Mouse (Mus musculus) layer of hippocampus, adult 2 months (tissue): ENCODE data around the gene Slc43a1. TPM values are rescaled to one million over a fixed set of nuclear protein-coding genes. Genes with fewer than 3 reads are reported as not detected.

Experiments
- DNase-seq, 2 experiments: peaks; one replicate each; pipeline ENCODE4 v3.0.0; 2022; ENCODE audit warnings: low spot score in 2 of 2
- H3K27ac ChIP-seq: fragments of 200-600 bp; 2 replicates; pipeline ENCODE4 v1.8.1; 2022
- H3K4me3 ChIP-seq: fragments of 200-600 bp; 2 replicates; pipeline ENCODE4 v1.8.1; 2022; ENCODE audit warnings: mild to moderate bottlenecking
- CTCF ChIP-seq: fragments of 200-600 bp; conservative IDR thresholded peaks from 2 replicates; pipeline ENCODE4 v1.8.1; 2022; ENCODE audit warnings: antibody characterized with exemption, mild to moderate bottlenecking, moderate library complexity
- total RNA-seq, 2 experiments: library from RNA; stranded (reverse); gene quantifications; 2 replicates each; pipeline ENCODE4 v1.2.3; 2021

The Slc43a1 gene
- total RNA-seq, 2 experiments from 2014 or later, result 0.27 to 0.79 TPM

DNA sequence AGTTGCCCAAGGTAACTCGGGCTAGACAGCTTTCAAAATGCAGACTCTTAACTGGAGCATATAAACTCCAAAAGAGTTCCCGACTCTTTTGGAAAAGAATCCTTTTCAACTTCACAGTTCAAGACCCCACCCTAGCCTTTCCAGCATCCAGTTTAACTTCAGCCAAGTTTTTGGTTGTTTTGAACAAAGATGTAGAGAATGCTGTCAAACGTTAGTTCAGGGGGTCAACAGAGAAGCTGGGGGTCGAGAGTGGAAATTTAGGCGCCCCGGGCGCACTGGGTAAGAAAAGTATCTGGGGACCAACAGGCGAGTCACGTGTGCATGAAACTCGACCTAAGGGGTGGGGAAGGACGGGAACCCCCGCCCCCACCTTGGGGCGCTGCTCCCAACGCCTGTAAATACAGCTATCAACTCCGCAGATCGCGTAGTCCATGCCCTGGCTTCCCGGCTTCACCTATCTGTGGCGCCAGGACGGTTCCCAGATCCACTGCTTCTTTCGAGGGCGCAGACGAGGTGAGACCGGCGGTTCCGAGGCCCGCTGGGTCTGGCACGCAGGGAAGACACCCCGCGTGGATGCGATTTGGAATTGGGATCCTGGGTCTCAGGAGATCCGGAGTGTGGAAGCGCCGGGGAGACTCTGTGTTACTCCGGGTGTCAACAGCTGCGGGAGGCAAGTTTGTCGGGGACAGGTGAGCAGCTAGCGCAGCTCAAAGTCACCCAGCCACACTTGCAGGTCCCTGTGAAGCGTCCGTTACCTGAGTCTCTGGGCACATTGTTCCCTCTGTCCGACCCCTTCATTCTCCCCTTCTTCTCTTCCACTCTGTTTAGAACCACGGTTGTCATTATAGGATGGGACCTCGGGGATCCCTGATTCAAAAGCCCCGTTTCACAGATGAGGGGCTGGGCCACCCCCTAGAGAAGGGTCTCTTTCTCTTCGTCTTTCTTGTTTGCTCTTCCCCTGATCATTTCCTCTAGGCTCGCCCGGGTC, 637 bp downstream of the Slc43a1 start:
- no peak for DNase-seq
- Histone ChIP-seq H3K4me3 (peak overlapping the region; percentile 60), H3K27ac (no peak overlapping the region)
- no peak for TF ChIP-seq CTCF

DNA sequence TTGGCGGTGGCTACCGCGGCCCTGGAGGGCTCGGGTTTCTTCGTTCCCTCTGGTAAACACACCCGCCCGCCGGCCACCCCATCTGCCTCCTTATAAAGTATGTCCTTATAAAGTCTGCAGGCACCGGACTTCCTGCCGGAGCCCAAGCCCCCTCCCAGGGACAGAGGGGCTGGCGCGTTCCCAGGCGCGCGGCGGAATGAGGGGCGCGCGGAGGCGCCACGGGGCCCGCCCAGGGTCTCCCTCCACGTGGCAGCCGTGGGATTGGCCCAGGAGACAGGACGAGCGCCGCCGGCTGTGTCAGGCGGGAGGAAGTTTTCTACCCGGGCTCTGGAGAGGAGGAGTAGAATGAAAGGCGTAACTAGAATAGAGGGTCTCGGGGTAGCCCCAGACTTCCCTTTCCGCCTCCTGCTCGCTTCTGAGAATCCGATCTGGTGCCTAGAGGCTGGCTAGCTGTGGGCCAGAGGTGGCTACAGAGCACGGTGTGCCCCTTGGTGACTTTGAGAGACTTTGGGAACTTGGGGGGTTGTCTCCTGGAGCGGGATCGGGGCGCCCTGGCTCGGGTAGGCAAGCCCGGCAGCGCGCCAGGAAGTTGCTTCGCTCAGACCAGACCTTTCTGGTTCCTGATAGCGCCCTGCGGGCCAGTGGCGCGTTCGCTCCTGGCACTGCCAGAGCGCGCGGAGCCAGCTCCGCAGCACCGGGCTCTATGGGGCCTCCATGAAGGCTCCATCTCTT, 1.5 kb downstream of the Slc43a1 start:
- no peak for DNase-seq
- no peak for TF ChIP-seq CTCF

DNA sequence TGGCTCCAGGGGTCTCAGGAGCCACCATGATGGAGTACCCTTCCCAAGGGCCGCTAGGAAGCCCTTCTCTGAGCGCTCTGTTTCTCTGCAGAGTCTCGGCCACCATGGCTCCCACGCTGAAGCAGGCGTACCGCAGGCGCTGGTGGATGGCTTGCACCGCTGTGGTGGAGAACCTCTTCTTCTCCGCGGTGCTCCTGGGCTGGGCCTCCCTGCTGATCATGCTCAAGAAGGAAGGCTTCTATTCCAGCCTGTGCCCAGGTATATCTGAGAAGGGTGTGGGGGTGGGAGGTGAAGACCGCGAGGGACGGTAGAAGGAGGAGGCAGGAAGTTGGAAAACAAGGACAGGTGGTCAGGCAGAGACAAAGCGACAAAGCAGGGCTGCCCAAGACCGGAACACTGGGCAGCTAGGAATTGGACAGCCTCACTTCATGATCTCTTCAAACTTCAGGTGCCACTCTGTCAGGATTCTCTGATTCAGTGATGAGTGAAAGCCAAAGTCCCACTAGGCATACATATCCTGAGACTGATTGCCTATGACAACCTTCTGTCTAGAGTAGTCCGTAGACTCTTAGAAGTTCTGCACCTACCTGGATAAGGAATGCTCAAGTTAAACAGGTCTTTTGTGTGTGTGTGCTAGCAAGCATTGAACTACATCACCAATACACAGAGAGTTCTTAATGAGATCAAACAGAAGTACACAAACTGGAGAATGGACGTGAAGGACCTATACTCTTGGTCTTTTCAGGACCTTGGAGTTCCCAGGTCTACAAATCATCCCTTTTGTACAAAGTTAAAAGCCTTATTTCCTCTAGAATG, 2.3 kb downstream of the Slc43a1 start:
- peak overlapping the region; percentile 60 for H3K4me3 ChIP-seq
- TF ChIP-seq CTCF, result no peak
- H3K27ac ChIP-seq, result no peak overlapping the region
- no peak for DNase-seq

More for the DNA sequence above, 1.5 kb downstream of the Slc43a1 start:
- Histone ChIP-seq H3K27ac (no peak overlapping the region), H3K4me3 (peak overlapping the region; percentile 60)

DNA sequence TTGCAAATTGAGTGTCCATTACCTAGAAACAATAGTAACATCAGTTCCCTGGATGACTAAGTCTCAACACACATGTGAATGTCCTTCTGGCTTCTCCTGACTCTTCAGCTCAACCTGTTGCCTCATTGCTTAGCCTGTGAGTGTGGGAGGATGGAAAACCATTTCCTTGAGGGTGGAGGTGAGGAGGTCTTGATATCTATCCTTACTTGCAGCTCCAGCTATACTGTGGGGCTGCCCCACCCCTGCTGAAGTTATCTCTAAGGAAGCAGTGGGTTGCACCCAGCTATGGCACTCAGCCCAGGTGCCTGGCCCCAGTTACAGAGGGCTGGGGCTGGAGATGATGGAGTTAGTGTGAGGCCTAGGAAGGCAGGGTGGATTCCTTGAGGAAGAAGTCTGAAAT, 3.3 kb downstream of the Slc43a1 start:
- Histone ChIP-seq H3K4me3 (no peak overlapping the region), H3K27ac (no peak overlapping the region)
- no peak for DNase-seq
- TF ChIP-seq CTCF, result no peak

DNA sequence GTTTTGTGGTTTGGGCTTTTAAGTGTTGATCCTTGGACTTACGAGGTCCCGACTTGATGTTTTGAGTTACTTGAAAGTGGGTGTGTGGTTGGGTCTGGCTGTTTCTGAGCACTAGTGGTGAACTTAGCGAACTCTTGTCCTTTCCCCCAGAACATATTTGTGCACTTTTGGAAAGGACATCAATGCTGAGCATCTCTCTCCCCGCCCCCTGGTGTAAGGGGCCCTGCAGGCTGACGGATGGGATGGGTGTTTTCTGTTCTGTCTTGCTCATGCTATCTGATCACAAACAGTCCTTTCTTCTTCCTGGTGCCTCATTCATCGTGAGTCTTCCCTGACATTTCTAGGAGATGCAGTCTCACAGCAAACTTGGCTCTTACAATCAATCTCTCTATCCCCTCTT, 5.0 kb downstream of the Slc43a1 start:
- H3K4me3 ChIP-seq, result no peak overlapping the region
- DNase-seq, result no peak
- H3K27ac ChIP-seq, result no peak overlapping the region
- no peak for TF ChIP-seq CTCF

DNA sequence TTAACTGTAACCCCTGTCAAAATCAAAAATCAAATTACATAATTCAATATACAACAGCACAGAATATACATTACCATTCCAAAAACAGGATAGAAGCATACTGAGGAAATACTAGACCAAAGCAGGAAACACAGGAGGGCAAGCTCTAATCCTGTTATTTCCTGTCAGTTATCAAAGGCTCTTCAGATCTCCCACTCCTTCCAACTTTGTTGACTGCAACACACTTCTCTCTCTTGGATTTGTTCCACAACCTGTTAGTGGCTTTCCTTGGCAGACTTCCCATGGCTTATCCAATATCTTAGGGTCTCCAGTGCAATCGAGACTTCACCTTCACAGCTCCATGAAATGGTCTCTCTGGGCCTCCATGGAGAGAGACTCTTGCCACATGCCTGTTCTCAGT, 6.6 kb downstream of the Slc43a1 start:
- Histone ChIP-seq H3K27ac (no peak overlapping the region), H3K4me3 (no peak overlapping the region)
- no peak for TF ChIP-seq CTCF
- no peak for DNase-seq

DNA sequence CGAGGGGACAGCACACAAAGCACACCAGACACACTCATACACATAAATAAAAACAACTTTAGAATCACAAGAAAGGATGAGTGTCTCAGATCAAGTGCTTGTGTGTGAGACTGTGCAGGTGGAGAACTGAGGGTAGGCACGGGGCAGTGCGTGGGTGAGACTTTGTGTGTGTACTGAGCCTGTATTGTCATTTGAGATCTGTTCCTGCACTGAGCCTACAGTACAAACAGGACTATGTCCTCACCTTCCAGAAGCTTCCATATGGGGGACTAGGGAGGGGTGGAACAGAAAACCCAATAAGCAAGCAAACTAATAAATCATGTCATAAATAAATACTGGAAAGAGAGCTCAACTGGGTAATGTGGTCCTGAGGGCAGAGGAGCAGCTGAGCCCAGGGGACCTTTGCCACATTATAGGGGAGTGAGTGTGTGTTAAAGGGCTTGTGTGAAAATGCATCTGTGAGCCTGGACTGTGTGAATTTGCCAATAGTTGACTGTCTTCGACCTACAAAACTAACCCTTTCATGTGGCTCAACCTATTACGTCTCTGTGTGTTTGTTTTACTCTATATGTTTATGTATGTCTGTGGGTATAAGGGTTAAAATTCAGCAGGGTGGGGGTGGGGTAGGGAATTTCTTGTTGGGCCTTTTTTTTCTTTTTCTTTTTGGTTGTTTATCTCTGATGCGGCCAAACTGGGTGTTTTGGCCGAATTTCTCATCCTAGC, 11.9 kb downstream of the Slc43a1 start:
- no peak for DNase-seq

DNA sequence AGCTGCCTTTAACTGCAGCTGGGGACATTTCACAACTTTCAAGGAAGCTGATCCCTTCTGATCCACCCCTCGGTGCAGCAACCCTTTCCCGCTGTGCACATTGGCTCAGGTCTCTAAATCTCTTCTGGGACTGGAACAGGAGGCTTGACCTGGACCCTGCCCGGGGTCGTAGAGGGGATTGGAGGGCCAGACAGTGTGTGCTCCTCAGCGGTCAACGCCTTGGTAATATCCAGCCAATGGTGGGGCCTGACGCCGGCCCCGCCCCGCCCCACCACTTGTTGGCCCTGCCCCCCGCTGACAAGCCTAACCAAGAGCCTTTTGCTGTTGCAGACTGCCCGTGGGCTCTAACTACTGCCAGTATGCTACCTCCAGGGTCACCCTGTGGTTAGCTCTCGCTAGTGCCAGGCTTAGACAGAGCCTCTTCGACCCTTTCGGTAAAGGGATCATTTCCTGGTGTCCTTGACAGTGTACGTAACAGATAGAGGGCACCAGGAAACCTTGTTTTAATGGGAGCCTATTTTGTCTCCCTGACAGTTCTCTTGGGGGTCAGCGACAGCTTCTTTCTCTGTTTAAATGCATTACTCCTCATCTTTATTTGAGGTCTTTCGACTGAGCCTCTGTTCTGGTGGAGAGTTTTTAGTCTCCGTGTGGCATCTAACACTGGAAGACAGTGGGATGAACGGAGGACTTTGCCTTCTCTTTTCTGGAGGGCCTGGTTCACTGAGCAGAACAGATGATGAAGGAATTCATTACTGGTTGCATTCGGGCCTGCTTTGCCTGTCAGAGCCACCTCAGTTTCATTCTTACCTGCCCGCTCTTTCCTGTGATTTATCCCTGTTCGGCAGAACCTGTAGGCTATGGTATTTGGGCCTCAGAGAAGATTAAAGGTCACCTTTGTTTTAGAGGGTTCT, 12.7 kb downstream of the Slc43a1 start:
- DNase-seq, result no peak
- TF ChIP-seq CTCF, result no peak
- Histone ChIP-seq H3K4me3 (no peak overlapping the region; the same call in 1 of the 2 replicates), H3K27ac (no peak overlapping the region)

More for the DNA sequence above, 11.9 kb downstream of the Slc43a1 start:
- no peak for TF ChIP-seq CTCF
- H3K27ac ChIP-seq, result no peak overlapping the region
- no peak overlapping the region for H3K4me3 ChIP-seq

DNA sequence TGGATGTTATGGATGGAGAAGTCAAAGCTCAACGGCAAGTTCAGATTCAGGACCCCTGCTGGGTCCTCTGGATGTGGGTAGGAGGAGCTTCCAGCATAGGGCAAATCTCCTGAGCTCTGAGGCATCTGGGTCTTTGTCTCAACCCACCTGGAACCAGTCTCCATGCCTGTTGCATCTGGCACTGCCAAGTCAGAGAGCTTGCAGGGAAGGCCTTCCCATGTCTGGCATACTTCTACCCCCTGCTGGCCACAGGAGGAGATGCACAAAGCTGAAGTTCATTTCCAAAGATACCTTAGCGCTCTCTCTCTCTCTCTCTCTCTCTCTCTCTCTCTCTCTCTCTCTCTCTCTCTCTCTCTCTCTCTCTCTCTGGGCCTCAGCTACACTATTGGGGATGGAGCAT, 17.1 kb downstream of the Slc43a1 start:
- peak; percentile 77 for TF ChIP-seq CTCF
- peak; percentile 61 to 63 for DNase-seq
- Histone ChIP-seq H3K4me3 (no peak overlapping the region), H3K27ac (no peak overlapping the region)

DNA sequence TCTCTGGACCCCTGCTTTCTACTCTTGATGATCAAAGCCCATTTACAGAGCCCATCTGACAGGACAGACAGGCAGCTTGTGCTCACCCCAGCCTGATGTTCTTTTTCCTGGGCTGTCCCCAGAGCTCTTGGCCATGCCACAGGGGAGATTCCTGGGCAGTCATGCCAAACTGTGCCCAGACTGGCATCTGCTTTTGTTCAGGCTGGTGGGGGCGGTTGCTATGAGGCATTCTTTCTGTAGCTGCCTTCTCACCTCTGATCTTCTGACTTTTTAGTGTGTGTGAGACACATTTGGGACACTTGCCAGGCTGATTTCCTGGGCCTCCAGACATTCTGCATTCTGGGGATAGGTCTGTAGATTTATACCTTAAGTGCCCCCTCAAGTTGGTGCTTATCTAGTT, 19.9 kb downstream of the Slc43a1 start:
- H3K27ac ChIP-seq, result no peak overlapping the region
- H3K4me3 ChIP-seq, result no peak overlapping the region
- TF ChIP-seq CTCF, result no peak
- no peak for DNase-seq
